Mouse (Mus musculus): ENCODE data around the gene Krt18. TPM values are rescaled to one million over a fixed set of nuclear protein-coding genes. Genes with fewer than 3 reads are reported as not detected.
A peak's percentile ranks its signal among the peaks of the same experiment; 100 is the strongest.

Krt18 gene
- polyA plus RNA-seq, 1 experiment from 2014 or later, result 57.9 TPM

DNA sequence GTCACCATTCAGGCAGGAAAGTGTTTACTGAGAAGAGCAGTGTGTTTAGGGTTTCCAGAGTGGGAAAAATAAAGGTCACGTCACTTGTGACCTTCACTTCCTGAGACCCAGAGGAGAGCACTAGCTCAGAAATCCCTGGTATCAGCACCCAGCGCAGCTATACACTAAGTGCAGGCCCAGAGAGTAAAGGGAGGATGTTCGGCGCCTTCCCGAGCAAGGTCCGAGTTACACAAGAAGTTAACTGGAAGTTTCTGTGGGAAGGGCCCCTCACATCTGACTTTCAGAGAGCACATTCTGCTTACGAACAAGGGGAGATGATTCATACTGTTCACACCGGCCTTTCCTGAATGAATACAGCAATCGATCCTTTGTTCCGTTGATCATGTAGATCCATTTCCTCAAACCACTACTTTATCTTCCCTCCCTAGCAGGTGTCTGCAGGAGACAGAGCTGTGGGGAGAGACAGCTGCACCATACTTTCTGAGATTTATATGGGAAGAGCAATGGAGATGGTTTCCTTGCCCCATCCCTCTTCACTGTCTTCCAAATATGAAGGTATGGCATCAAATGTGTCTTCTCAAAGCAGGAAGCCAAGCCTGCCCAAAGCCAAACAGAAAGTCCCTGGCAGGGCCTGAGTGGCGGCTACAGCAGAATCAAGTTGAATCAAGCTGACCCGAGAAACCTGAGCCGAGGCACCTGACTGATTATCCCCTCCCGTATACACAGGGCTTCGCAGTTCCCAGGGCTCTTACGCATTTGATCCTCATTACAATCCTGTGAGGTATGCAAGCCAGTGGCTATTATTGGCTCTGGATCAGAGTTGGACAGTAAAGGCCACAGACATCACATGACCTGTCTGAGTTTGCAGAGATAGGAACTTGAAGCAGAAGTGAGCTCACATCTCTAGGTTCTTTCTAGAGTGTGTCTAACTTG lies 6.4 kb downstream of the Krt18 start:
- no peaks in the 10 kb centered on the region for H3K36me3 ChIP-seq (replicated peaks; ENCODE audit: control insufficient read depth, insufficient read depth, low read depth, low read length)
- DNase-seq (ENCODE audit: low spot score) (peak; percentile 29), ATAC-seq (replicated peaks; ENCODE audit: insufficient number of reproducible peaks, low FRiP score, low TSS enrichment, low read depth) (0 out of 2 replicates have a peak, but pooled peaks have one; percentile 9)
- H3K27ac ChIP-seq (replicated peaks; ENCODE audit: low read depth, low read length), result no peak overlapping the region
- no peak overlapping the region for H3K9ac ChIP-seq (replicated peaks; ENCODE audit: low read length)
- no peaks in the 10 kb centered on the region for H3K9me3 ChIP-seq (replicated peaks; ENCODE audit: control insufficient read depth, low read length)
- H3K4me3 ChIP-seq (ENCODE audit: low read depth, low read length), result no peak overlapping the region
- WGBS, result 54% methylated on average over 16 of the region's 16 CpGs
- H3K27me3 ChIP-seq (ENCODE audit: control insufficient read depth, insufficient read depth, low read length), result no peaks in the 10 kb centered on the region
- H3K4me1 ChIP-seq (ENCODE audit: control insufficient read depth, insufficient read depth, low read length), result no peaks in the 10 kb centered on the region
- no peak overlapping the region for H3K4me2 ChIP-seq (ENCODE audit: low read depth, low read length)

DNA sequence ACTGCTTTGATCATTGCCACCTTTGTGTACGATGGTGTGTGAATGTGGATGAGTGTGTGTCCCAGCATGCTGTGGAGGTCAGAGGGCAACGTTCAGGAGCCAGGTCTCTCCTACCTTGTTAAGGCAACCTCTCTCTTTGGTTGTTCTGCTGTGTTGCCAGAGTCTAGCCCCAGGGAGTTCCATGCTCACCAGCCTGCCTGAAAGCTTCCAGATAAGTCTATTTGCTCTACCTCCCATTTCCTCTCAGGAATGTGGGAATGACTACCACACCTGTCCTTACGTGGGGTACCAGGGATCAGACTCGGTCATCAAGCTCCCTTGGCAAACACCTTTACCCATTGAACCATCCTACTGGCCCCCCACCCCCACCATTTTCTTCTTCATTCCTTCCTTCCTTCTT lies 12.3 kb downstream of the Krt18 start:
- Histone ChIP-seq H3K27me3 (ENCODE audit: control insufficient read depth, insufficient read depth, low read length) (no peaks in the 10 kb centered on the region), H3K27ac (replicated peaks; ENCODE audit: low read depth, low read length) (no peak overlapping the region), H3K4me3 (ENCODE audit: low read depth, low read length) (no peak overlapping the region), H3K4me2 (ENCODE audit: low read depth, low read length) (no peak overlapping the region), H3K4me1 (ENCODE audit: control insufficient read depth, insufficient read depth, low read length) (no peaks in the 10 kb centered on the region), H3K9me3 (replicated peaks; ENCODE audit: control insufficient read depth, low read length) (no peaks in the 10 kb centered on the region), H3K36me3 (replicated peaks; ENCODE audit: control insufficient read depth, insufficient read depth, low read depth, low read length) (no peaks in the 10 kb centered on the region), H3K9ac (replicated peaks; ENCODE audit: low read length) (no peak overlapping the region)
- DNase-seq (ENCODE audit: low spot score) (no peak), ATAC-seq (replicated peaks; ENCODE audit: insufficient number of reproducible peaks, low FRiP score, low TSS enrichment, low read depth) (no peak)
- 75% methylated on average over 4 of the region's 4 CpGs for WGBS

DNA sequence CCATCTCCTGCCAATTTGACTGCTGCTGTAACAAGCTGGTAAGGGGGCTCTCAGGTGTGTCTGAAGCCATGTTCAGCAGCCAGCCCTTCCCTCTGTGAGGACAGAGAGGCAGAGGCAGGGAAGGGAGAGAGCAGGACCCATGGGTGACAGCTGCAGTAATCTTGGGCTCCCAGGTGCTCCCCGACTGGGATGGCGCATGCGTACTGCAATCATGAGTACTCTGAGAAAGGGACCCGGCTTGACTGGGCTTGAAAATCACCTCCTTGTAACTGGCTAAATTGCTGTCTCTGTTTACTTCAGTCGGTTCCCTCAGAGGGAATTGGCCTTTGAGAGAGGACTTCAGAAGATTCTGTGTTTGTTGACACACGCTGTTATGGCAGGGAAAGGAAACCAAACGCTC lies 14.0 kb downstream of the Krt18 start:
- Histone ChIP-seq H3K36me3 (replicated peaks; ENCODE audit: control insufficient read depth, insufficient read depth, low read depth, low read length) (no peaks in the 10 kb centered on the region), H3K9me3 (replicated peaks; ENCODE audit: control insufficient read depth, low read length) (no peaks in the 10 kb centered on the region), H3K27ac (replicated peaks; ENCODE audit: low read depth, low read length) (no peak overlapping the region), H3K27me3 (ENCODE audit: control insufficient read depth, insufficient read depth, low read length) (no peaks in the 10 kb centered on the region), H3K4me1 (ENCODE audit: control insufficient read depth, insufficient read depth, low read length) (no peaks in the 10 kb centered on the region), H3K4me2 (ENCODE audit: low read depth, low read length) (no peak overlapping the region), H3K4me3 (ENCODE audit: low read depth, low read length) (no peak overlapping the region), H3K9ac (replicated peaks; ENCODE audit: low read length) (no peak overlapping the region)
- no peak for ATAC-seq (replicated peaks; ENCODE audit: insufficient number of reproducible peaks, low FRiP score, low TSS enrichment, low read depth)
- no peak for DNase-seq (ENCODE audit: low spot score)
- 70% methylated on average over 7 of the region's 7 CpGs for WGBS

DNA sequence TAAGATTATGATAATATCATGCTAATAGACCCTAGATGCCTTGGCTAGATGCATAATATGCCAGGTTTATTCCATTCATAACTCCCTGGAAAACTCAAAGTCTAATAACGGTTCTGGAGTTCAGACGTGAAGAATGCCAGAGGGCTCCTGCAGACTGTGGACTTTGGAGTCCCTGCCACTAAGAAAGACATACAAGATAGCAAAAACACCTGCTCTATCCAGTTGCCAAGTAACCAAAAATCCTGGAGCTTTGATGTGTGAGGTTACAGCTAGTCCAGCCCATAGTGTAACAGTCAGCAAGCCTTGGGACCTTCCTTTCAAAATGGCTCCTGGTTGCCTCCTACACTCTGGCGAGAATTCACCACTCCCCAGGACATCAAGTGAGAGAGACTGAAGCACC lies 16.8 kb downstream of the Krt18 start:
- H3K9ac ChIP-seq (replicated peaks; ENCODE audit: low read length), result no peak overlapping the region
- 86% methylated on average over 3 of the region's 3 CpGs for WGBS

DNA sequence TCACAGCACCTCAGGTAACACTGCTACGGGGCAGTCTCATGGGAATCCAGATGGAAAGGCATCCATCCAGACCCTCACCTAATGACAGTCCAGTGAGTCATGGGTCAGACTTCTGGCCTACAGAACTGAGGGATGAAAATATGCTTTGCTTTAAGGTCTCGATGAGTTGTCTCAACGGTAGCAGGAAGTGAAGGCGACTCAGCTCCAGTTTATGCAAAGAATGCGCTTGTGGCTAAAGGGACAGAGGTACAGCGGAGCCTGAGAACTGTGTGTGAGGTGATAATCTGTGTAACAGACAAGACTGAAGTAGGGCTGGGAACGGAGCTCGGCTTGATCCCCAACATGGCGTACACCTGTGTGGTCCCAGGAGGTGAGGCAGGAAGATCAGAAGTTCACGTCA lies 17.7 kb downstream of the Krt18 start:
- H3K4me2 ChIP-seq (ENCODE audit: low read depth, low read length), result no peak overlapping the region
- ATAC-seq (replicated peaks; ENCODE audit: insufficient number of reproducible peaks, low FRiP score, low TSS enrichment, low read depth) (no peak), DNase-seq (ENCODE audit: low spot score) (no peak)
- no peaks in the 10 kb centered on the region for H3K4me1 ChIP-seq (ENCODE audit: control insufficient read depth, insufficient read depth, low read length)
- H3K36me3 ChIP-seq (replicated peaks; ENCODE audit: control insufficient read depth, insufficient read depth, low read depth, low read length), result no peaks in the 10 kb centered on the region
- H3K4me3 ChIP-seq (ENCODE audit: low read depth, low read length), result no peak overlapping the region
- no peaks in the 10 kb centered on the region for H3K9me3 ChIP-seq (replicated peaks; ENCODE audit: control insufficient read depth, low read length)
- H3K9ac ChIP-seq (replicated peaks; ENCODE audit: low read length), result no peak overlapping the region
- no peak overlapping the region for H3K27ac ChIP-seq (replicated peaks; ENCODE audit: low read depth, low read length)
- H3K27me3 ChIP-seq (ENCODE audit: control insufficient read depth, insufficient read depth, low read length), result no peaks in the 10 kb centered on the region
- 88% methylated on average over 10 of the region's 10 CpGs for WGBS

More for the DNA sequence above, 16.8 kb downstream of the Krt18 start:
- H3K4me3 ChIP-seq (ENCODE audit: low read depth, low read length), result no peak overlapping the region
- no peaks in the 10 kb centered on the region for H3K9me3 ChIP-seq (replicated peaks; ENCODE audit: control insufficient read depth, low read length)
- no peak overlapping the region for H3K27ac ChIP-seq (replicated peaks; ENCODE audit: low read depth, low read length)
- H3K36me3 ChIP-seq (replicated peaks; ENCODE audit: control insufficient read depth, insufficient read depth, low read depth, low read length), result no peaks in the 10 kb centered on the region
- H3K4me1 ChIP-seq (ENCODE audit: control insufficient read depth, insufficient read depth, low read length), result no peaks in the 10 kb centered on the region
- no peak overlapping the region for H3K4me2 ChIP-seq (ENCODE audit: low read depth, low read length)
- H3K27me3 ChIP-seq (ENCODE audit: control insufficient read depth, insufficient read depth, low read length), result no peaks in the 10 kb centered on the region
- DNase-seq (ENCODE audit: low spot score) (no peak), ATAC-seq (replicated peaks; ENCODE audit: insufficient number of reproducible peaks, low FRiP score, low TSS enrichment, low read depth) (no peak)

DNA sequence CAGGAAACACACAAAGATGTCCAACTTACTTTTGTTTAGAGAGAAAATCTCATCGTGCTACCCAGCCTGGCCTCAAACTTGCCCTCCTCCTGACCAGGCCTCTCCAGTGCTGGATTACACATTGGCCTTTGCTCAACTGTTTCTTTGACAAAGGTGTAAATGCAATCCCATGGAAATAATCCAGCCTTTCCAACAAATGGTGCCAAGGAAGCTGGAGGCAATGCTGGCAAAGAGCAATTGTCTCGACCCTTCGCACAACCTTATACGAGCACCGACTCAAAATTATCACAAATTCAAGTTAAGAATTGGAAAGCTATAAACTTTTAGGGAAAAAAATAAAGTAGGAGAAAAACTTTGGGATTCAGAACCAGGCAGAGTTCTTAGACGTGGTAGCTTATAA lies 20.0 kb downstream of the Krt18 start:
- no peaks in the 10 kb centered on the region for H3K9me3 ChIP-seq (replicated peaks; ENCODE audit: control insufficient read depth, low read length)
- WGBS, result 88% methylated on average over 6 of the region's 6 CpGs
- no peaks in the 10 kb centered on the region for H3K27me3 ChIP-seq (ENCODE audit: control insufficient read depth, insufficient read depth, low read length)
- H3K9ac ChIP-seq (replicated peaks; ENCODE audit: low read length), result no peak overlapping the region
- ATAC-seq (replicated peaks; ENCODE audit: insufficient number of reproducible peaks, low FRiP score, low TSS enrichment, low read depth) (no peak), DNase-seq (ENCODE audit: low spot score) (no peak)
- H3K4me1 ChIP-seq (ENCODE audit: control insufficient read depth, insufficient read depth, low read length), result no peaks in the 10 kb centered on the region
- H3K27ac ChIP-seq (replicated peaks; ENCODE audit: low read depth, low read length), result no peak overlapping the region
- no peaks in the 10 kb centered on the region for H3K36me3 ChIP-seq (replicated peaks; ENCODE audit: control insufficient read depth, insufficient read depth, low read depth, low read length)
- H3K4me2 ChIP-seq (ENCODE audit: low read depth, low read length), result no peak overlapping the region
- no peak overlapping the region for H3K4me3 ChIP-seq (ENCODE audit: low read depth, low read length)

DNA sequence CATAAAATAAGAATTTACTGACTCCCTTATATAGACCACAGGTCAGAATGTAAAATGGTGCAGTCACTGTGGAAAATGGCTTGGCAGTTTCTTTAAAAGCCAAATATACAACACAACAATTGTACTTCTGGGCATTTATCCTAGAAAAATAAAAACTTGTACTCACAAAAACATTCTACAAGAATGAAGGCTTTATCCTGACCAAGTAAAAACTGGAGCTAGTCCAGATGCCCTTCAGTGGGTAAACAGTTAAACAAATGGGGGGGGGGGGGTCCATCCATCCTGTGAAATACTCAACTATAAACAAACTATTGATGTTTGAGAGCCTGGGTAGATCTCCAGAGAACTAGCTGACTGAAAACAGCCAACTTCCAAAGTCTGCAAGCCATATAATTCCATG lies 21.9 kb downstream of the Krt18 start:
- H3K9ac ChIP-seq (replicated peaks; ENCODE audit: low read length), result no peak overlapping the region
- H3K4me3 ChIP-seq (ENCODE audit: low read depth, low read length), result no peak overlapping the region
- no peak overlapping the region for H3K27ac ChIP-seq (replicated peaks; ENCODE audit: low read depth, low read length)
- H3K9me3 ChIP-seq (replicated peaks; ENCODE audit: control insufficient read depth, low read length), result no peaks in the 10 kb centered on the region
- no peaks in the 10 kb centered on the region for H3K36me3 ChIP-seq (replicated peaks; ENCODE audit: control insufficient read depth, insufficient read depth, low read depth, low read length)
- DNase-seq (ENCODE audit: low spot score) (no peak), ATAC-seq (replicated peaks; ENCODE audit: insufficient number of reproducible peaks, low FRiP score, low TSS enrichment, low read depth) (no peak)
- no peak overlapping the region for H3K4me2 ChIP-seq (ENCODE audit: low read depth, low read length)
- H3K27me3 ChIP-seq (ENCODE audit: control insufficient read depth, insufficient read depth, low read length), result no peaks in the 10 kb centered on the region
- H3K4me1 ChIP-seq (ENCODE audit: control insufficient read depth, insufficient read depth, low read length), result no peaks in the 10 kb centered on the region

DNA sequence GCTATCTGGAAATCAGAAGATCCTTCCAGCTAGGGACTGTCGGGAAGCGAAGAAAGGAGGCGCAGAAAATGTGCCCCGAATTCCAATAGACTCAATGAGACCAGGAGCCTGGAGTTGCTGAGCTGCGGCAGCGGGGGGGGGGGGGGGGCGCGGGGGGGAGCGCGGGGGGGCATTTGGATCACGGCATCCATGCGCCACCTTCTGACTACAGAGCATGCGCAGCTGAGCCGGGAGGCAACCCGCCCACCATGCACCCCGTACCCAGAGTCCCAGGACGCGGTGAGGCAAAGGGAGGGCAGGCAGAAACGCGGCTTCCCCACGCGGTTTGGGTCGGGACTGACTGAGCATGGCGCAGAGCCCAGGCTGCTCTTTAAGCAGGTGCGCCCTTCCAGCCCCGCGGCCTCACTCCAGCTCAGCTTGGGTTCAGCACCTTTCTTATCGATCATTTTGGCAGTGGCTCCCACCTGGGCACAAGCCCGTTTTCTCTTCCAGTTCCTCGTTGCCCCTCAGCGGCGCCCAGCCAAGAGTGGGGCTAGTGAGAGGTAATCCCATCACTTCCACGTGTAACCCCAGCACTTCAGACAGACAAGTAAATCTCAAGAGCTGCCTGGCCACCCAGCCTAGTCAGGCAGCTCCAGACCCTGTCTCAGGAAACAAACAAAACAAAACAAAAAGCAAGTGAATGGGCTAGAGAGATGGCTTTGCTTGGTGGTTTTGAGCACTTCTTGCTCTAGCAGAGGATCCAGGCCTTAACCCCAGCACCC lies 24.1 kb downstream of the Krt18 start:
- peak overlapping the region; percentile 43 for H3K4me3 ChIP-seq (ENCODE audit: low read depth, low read length)
- peak overlapping the region; percentile 43 for H3K27ac ChIP-seq (replicated peaks; ENCODE audit: low read depth, low read length)
- ATAC-seq (replicated peaks; ENCODE audit: insufficient number of reproducible peaks, low FRiP score, low TSS enrichment, low read depth) (peak; percentile 84), DNase-seq (ENCODE audit: low spot score) (peak; percentile 79)
- no peaks in the 10 kb centered on the region for H3K9me3 ChIP-seq (replicated peaks; ENCODE audit: control insufficient read depth, low read length)
- peak overlapping the region; percentile 79 for H3K9ac ChIP-seq (replicated peaks; ENCODE audit: low read length)
- WGBS, result 2% methylated on average over 27 of the region's 33 CpGs
- H3K36me3 ChIP-seq (replicated peaks; ENCODE audit: control insufficient read depth, insufficient read depth, low read depth, low read length), result no peaks in the 10 kb centered on the region
- no peaks in the 10 kb centered on the region for H3K27me3 ChIP-seq (ENCODE audit: control insufficient read depth, insufficient read depth, low read length)
- H3K4me1 ChIP-seq (ENCODE audit: control insufficient read depth, insufficient read depth, low read length), result no peaks in the 10 kb centered on the region
- peak overlapping the region; percentile 77 for H3K4me2 ChIP-seq (ENCODE audit: low read depth, low read length)
